Mouse (Mus musculus) v-Abl transformed pro-B cells (cell line): ENCODE measurements at regions not wholly inside any gene's neighbourhood (a gene's known extent, or its start where the extent isn't known, plus 50 kb on each side); places are given as distances from the start of the nearest gene placed in this dataset.
"Not testable (repeated sequence)": the region's sequence is repeated elsewhere in the genome, so short reads cannot be mapped to it uniquely, and the experiment has no call there.

ENCODE experiments used
- in situ Hi-C, 2 experiments: fragments of 400-800 bp; cut with MboI; formaldehyde crosslinking; loops; one replicate each; pipeline ENCODE4 v1.15.1; 2025; ENCODE audit not compliant: unreplicated experiment in 2 of 2

DNA sequence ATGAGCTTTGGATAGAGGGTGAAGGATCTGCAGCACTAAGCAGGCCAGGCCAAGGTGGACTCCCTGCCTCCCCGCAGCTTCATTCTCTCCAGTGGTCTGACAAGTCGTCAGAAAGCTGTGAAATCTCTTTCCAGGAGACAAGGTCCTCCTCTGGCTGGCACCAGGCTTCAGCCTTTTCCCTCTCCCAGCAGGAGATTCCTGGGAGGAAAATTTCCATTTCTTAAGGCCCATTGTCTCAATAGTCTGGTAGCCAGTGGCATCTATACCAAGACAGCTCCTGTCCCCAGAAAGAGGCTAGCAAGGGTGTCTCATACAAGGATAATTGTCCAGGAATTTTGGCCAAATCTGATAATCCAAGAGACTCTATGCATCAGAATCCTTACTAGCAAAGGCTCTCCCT, 133.0 kb upstream of the Bcor start:
- in situ Hi-C loops, result no loop called here

DNA sequence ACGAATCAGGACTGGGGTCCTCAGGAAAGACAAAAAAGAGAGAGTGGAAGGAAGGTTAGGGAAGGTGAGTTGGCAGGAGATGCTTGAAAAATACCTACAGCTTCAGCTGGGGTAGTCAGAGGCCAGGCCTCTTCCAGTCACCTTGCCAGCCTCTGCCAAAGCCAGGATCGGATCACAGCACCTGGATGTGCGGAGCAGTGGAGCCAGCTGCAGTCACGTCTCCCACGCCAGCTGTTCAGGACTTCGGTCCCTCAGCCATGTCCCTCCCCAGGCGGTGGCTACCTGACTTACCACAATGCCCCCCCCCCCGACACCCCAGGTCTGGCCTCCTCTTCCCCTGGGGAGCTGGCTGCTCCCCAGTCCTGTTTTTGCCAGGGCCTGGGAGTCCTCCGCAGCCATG, 134.3 kb upstream of the Bcor start:
- in situ Hi-C loops, result no loop called here

DNA sequence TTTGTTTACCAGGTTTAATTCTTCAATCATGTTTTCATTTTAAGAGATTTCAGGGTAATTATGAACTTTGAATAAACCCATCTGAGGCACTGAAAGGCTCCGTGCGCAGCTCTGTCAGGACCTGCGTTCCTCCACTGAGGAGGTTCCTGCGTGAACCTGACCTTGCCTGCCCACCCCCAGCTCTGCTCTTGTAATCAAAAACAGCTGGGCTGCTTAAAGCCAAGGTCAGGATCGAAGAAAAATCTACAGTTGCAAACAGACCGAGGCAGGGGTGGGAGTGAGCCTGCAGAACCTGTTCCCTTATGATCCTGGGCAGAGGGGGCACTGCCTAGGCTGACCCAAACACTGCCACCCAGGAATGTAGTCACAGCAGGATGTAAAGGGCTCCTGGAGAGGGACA, 134.8 kb upstream of the Bcor start:
- in situ Hi-C loops, result no loop called here

DNA sequence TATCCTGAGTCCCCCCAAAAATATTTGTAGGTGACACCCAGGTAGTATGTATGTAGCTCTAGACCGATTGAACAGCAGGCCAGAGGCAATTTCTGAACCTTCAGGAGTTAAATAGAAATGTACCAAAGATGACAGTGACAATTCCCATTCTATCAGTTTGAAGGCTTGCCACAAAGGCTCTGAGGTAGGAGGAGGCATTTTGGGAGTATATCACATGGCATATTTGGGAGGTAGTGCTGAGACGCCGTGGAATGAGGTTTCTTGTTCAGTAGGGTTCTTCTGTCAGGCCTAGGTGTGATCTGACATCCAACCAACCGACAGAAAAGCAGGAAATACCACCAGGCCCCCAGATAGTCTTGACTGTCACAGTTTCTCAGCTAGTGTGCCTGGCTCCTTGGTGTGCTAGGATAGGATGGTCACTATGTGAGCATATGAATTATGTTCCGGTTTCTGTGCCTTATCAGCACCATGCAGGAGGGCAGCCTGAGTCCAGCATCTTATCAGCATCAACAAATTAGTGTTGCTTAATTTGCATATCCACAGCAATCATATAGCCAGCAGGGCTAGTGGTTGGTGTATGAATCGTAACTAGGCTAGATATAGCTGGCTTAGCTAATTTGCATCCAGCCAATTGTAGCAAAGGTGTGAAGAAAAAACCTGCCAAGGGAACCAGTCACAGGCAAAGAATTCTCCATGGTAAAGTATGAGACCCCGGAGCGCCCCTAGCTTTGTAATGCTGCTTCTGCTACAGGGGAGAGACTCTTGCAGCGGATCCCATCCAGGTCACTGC, 136.3 kb upstream of the Bcor start:
- in situ Hi-C loops, result no loop called here

DNA sequence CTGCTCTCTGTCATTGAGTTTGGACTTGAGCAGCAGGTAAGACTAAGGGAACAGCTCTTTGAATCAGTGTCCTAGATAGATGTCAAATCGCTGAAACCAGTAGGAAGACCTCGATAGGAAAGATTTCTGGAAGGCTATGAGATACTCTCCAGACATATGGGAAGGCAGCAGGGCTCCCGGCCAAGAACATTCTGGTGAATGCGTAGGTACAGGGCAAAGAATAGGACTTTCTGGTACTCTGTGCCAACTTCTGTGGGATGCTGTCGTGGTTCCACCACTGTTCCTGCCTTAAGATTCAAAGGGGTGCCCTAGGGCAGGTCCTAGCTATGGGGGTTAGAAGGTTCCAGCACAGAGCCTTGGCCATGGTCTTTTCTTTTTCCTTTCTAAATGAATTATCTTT, 138.5 kb upstream of the Bcor start:
- in situ Hi-C loops, result no loop called here

DNA sequence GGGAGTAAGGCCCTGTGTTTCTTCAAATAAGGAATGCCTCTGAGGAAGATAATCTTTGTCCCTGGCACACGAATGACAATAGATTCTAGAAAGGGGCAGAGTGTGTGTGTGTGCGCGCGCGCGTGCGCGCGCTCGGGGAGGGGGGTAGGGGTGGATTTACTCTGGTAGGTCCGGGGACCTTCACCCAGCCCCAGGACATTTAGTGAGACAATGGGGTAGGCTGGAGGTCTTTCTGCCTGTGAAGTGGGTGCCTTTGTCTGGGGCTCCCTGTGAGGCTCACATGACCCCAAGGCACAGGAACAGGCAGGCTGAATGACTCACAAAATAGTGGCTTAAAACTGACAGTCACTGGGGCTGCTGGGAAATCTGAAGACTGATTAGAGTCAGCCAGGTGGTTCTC, 139.1 kb upstream of the Bcor start:
- in situ Hi-C loops, result no loop called here

DNA sequence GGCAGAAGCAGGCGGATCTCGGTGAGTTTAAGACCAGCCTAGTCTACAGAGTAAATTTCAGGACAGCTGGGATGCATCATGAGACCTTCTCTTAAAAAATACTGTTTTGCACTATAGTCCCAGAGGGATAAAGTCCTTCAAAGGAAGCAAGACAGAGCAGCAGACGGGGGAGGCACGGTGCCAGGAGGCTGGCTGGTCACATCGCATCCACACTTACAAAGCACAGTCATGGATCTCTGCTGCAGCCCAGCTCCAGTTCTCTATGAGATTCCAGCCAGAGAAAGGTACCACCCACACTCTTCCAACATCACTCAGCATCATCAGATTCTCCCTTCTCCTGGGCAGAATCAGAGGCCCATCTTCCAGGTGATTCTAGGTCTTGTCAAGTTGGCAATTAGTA, 144.5 kb upstream of the Bcor start:
- in situ Hi-C loops, result no loop called here

DNA sequence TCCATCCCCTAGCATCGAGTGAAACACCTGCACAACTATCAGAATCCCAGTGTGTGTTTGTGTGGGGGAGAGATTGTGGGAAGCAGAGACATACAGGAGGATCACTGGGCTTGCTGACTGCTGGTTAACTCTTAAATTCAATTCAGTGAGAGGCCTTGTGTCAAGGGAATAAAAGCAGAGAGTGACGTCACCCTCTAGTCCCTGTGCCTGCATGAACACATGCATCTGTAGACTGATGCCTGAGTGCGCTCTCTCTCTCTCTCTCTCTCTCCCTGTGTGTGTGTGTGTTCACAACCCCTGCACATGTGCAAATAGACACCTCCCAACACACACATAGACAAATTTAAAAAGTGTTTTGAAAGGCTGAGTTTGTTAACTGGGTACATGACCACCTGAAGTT, 146.8 kb upstream of the Bcor start:
- in situ Hi-C loops, result no loop called here

DNA sequence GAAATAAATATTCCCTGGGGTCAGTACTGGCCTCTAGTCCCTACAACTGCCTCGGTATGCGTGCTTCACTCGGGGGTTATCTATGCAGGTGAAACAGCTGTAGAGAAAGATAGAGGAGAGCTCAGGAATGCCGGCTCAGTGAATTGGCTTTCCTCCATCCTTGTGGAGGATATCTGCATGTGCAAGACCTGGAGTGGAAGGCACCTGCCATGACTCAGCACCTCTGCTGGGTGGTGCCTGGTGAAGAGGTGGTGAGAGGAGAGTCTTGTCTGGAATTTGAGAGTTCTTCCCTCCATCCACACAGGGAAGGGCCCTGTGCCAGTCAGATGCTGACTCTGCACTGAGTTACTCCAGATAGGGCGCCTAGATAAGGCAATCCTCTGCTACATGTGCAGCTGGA, 152.4 kb upstream of the Bcor start:
- in situ Hi-C loops, result no loop called here

DNA sequence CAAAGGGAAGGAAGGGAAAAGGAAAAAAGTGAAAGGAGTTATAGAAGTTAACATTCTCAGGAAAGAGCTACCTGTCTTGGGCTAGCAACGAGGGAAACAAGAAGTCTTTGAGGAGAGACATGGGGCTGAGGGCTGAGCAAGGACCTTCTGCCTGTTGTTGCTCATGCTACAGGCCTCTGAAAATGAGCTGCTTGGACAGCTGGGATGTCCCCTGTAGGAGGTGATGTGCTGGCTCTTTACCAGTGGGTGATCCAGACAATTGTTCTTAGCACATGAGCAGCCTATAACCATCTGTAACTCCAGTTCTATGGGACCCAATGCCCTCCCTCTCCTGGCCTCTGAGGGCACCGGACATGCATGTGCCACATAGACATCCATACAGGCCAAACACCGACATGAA, 155.5 kb upstream of the Bcor start:
- in situ Hi-C loops, result no loop called here

DNA sequence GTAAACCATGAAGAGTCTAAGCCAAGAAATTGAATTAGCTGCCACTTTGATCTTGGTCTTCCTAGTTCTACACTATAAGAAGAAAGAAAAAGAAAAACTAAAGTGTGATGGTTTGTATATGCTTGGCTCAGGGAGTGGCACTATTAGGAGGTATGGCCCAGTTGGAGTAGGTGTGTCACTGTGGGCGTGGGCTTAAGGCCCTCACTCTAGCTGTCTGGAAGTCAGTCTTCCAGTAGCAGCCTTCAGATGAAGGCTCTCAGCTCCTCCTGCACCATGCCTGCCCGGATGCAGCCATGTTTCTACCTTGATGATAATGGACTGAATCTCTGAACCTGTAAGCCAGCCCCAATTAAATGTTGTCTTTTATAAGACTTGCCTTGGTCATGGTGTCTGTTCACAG, 157.3 kb upstream of the Bcor start:
- in situ Hi-C loops, result not testable (repeated sequence)

DNA sequence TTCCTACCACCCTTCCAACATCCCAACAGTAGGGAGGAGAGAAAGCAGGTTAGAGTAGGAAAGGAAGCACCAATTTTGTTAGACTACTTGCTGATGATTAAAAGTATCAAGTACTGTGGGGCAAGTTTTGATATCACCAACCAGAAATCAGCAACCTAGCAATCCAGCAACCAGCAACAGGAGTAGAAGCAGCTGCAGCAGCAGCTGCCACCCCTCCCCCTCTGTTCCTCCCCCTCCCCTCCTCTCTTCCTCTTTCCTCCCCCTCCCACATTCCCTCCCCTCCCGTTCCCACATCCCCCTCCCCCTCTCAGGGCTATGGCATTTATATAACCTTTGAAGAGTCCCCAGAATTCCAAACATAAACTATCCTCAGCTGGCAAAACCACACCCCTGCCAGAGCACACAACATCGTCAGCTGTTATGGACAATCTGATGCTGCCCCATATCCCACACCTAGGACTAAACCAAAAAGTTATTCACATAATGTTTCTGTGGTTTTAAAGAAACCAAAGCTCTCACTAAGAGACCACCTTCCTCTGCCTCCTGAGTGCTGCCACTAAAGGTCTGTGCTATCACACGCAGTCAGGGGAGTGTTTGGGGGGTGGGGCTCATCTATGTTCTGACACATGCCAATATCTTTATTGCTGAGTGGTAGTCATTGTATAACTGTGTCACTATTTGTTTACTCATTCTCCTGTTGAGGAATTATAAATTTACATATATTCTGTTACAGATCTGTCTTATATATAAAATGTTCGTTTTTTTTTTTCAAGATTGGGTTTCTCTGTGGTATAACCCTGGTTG, 158.9 kb upstream of the Bcor start:
- in situ Hi-C loops, result no loop called here

DNA sequence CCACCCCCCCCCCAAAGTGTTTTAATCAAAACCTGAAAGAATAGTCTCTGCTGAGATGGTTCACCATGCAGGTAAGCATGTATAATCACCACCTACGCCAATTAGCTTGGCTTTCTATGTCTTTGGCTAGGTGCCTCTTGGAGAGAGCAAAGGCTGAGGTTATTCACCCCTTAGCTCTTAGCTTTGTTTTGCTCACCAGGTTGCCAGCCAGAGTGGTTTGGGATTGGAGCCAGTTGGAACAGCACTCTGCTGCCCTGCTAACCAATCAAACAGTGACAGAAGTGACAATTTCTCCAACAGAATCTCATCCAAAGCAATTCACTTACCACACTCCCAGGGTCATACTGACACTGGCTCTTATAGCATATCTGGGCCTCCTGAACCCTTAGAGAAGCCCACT, 162.3 kb upstream of the Bcor start:
- in situ Hi-C loops, result no loop called here

DNA sequence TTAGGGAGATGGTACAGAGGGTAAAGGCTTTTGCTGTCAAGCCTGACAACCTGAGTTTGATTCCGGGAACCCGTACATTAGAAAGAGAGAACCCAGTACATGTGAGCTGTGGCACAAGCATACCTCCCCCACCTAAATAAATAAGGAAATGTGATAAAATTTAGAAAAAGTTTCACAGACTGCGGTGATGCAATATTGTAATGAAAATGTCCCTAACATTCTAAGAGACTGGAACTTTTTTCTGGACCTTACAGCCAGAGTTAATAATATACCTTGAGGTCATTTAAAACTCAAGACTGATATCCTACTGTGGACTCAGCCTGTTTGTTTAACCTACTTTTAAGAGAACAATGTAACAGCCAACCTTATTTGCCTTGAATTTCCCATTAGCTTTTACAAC, 163.1 kb upstream of the Bcor start:
- in situ Hi-C loops, result no loop called here

DNA sequence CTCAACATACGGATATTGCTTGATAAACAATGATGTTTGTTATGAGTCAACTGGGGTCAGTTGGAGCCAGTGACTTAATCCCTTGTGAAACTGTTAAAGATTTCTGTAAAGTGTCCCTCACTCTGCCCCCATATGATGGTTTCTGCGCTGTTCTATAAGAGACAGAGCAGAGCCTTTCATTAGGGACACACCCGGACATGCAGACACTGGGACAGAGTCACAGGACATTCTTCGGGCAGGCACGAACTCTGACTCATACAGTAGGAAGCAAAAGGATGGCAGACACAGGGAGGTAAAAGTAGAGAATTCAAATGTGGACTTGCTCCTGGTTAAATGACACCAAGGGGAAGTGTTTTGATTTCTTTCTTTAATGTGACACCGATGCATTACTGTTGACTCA, 163.7 kb upstream of the Bcor start:
- in situ Hi-C loops, result no loop called here

DNA sequence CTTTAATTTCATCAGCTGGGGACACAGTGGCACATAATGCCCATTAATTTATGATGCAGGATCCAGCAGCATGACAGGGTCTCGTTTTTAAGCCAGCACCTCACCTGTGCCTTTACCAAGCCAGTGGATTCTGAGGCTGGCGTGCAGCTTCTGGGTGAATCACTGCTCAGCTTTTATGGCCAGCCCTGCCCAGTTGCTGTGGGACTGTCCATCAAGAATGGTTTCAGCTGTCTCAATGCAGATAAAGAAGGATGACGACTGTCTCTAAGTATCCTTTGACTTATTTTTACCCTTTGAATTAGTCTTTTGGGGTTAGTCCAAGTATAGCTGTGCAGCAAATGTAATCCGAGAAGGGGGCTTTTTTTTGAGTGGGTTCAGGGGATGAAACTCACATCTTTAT, 167.3 kb upstream of the Bcor start:
- in situ Hi-C loops, result no loop called here

DNA sequence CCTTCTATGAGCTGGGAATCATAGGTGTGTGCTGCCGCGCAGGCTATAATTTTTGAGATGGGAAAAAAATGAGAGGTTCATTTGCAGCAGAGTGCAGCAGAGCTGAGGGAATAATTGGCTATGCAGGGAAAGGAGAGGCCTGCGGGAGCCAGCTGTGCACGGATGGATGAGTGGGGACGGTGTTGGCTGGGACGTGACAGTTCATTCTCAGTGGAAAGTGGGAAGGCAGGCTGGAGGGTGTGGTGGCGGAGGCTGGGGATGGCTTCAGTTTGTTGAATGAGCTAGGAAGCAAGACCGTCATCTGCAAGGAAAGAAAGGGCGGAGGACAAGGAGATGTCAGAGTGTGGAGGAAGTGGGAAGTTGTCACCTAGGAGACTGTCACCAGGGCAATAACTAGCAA, 180.4 kb upstream of the Bcor start:
- in situ Hi-C loops, result loop anchor here in 1 of 2 experiments (10.0 kb wide), 1 partner anchor 716 kb away; no protein-coding TSS in a partner anchor

DNA sequence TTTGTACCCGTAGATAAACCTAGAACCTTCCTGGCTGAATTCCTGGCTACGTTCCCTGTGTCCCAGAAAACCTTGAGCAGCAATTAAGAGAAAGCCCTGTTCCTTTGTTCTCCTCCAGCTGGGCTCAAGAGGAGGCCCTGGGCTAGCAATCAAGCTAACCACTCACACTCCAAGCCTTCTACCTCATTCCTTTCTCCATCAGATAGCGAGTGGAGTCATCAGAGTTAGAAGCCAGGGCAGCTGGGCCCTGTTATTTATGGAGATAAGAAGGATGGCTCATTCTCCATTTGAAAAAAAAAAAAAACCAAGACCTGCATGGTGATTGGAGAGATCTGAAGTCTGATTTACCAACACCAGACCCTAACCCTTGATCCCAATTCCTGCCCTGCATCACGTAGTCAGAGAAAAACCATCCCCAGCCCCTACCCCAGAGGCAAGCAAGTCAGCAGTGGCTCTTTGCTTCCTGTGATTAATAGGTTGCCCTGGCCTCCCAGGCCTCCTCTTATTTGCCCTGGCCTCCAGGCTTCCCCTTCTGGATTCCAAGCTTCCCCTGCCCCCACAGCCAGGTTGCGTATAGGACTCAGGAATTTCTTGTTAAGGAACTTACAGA, 181.3 kb upstream of the Bcor start:
- in situ Hi-C loops, result loop anchor here in 1 of 2 experiments (10.0 kb wide), 1 partner anchor 717 kb away; no protein-coding TSS in a partner anchor

DNA sequence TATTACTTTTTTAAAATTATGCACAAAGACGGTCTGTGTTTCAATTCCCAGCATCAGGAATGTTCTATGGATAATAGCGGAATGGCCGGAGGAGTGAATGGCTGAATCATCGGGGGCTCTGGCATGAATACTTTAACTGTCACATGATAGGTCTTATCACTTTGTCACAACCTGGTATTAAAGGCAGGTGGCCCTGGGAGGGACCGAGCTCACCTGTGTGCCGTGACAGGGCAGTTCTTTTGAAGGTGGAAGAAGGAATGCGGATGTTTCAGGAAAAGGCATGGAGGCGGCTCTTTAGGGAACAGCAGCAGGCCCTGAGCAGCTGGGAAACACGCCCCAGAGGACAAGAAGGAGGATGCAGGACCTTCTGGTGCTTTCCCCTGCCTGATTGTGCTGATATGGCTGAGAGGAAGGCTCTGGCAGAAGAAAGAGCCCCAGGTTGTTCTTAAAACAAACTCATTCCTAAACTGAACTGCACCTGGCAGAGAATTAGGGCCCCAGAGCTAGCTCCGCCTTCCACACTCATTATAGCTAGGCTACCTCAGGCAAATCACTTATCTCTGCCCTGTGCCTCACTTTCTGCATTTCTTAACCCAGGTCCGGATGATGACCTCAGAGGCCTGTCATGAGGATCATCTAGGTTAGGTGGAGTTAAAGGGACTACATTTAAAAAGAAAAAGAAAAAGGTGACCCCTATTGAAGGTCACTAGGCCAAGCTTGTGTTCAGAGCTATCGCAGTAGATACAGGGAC, 184.8 kb upstream of the Bcor start:
- in situ Hi-C loops, result loop anchor here in 1 of 2 experiments (10.0 kb wide), 1 partner anchor 720 kb away; no protein-coding TSS in a partner anchor

DNA sequence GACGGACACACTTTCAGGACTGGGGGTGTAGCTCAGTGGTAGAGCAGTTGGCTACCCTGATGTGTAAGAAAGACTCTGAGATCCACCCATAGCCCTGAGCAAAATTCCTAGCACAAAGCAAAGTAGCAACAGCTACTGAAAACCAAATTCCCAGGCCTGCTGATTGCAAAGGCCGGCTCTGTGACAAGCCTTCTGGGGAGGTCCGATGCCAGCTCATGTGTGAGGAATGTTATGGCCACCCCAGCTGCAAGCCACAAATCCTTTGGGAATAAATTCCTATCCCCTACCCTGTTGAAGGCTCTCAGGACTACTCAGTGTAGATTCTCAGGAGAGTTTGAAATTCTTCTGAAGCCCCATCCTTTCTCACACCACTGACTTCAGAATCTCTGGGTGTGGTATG, 186.7 kb upstream of the Bcor start:
- in situ Hi-C loops, result loop anchor here in 1 of 2 experiments (10.0 kb wide), 1 partner anchor 722 kb away; no protein-coding TSS in a partner anchor

DNA sequence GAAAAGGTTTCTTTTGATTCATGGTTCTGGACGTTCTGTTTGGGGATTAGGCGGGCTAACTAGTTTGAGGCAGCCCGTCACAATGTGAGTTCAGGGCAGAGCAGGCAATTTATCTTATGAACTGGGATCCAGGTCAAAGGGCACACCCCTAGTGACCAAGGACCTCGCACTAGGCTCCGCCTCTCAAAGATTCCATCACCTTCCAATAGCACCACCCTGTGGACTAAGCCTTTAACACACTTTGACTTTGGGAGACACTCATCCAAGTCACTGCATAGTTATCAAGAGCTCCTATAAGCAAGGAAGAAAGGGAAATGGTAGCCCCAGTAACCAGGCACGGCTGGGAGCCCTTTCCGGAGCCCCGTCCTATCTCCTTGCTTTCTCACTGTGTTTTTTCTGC, 188.0 kb upstream of the Bcor start:
- in situ Hi-C loops, result loop anchor here in 1 of 2 experiments (10.0 kb wide), 1 partner anchor 723 kb away; no protein-coding TSS in a partner anchor
